Mouse (Mus musculus): ENCODE measurements around the gene Gpank1. TPM values are rescaled to one million over a fixed set of nuclear protein-coding genes. Genes with fewer than 3 reads are reported as not detected.

The Gpank1 gene
- total and polyA plus RNA-seq, 2 experiments from 2014 or later = 9.6 to 24.1 TPM

DNA sequence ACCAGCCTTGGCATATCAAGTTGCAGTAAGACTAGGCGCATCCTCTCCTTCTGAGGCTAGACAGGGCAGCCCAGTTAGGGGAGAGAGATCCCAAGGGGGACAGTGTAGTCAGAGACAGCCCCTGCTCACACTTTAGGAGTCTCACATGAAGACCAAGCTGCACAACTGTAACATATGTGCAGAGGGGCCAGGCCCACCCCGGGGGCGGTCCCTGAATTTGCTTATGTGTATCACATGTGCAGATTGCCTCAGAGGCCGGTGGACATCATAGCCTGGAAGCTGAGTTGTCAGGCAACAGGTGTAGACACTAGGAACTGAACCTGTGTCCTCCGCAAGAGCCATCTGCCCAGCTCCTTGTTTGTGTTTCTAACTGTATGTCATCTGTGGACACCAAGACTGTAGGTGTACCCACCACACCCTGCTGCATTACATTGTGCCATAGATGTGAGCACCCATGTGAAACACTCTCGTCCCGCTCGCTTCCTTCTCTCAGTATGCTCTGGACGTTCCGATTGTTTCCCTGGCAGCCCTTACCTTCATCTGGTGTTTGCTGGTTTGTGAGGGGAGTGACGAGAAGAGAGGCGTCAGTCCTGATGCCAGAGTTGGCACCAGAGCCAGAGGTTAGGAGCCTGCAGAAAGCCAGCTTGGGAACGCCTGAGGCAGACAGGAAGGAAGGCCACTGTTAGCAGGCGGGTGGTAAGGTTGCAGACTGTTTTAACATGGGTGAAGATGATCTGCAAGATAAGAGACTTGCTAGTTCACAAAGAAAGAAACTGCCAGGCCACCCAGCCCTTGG is 28.7 kb upstream of the Gpank1 start:
- peaks cover 50% of the 10 kb centered on the region for H3K36me3 ChIP-seq (replicated peaks; ENCODE audit: control insufficient read depth, insufficient read depth, low read length)
- 85% methylated on average over 14 of the region's 14 CpGs for WGBS

DNA sequence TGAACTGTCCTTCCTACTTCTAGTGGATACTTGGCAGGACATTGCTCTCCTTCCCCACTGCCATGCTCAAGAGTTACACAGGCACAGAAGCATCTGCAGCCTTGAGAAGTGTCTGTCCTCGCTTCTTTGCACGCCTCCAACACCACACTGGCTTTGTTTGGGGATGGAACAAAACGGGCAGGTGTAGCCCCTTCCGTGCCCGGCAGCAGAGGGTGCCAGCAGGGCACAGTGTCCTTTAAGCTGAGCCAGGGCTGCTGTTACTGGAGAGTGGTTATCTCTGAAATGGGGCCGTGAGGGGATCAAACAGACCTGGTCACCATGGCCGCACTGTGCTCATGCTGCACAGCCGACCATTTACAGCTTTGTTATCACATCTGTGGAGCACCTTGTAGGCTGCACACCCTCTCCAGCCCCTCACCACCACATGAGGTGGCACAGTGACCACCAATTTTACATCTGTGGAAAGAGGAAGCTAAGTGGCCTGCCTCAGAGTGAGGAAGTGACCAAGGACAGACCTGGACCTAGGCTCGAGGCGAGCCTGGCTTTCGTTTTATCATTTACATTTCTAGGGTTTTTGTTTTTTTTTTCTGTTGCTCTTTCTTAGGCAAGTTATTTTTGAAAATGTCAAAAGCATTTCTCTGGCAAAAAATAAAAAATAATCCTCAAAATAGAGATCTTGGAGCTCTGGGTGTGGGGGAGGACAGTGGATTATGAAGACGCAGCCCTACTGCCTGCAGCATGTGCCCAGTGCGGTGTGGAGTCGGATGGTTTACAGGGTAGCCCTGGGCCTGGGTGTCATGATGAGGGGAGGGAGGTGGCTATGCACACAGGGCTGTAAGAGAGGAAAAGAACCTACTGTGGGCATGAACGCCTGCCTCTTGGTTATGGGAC is 26.5 kb upstream of the Gpank1 start:
- Histone ChIP-seq H3K9ac (replicated peaks; ENCODE audit: low read depth, low read length) (no peak overlapping the region), H3K27ac (ENCODE audit: low read depth) (no peak overlapping the region), H3K27me3 (ENCODE audit: control insufficient read depth, insufficient read depth, low read length) (no peaks in the 10 kb centered on the region), H3K9me3 (replicated peaks; ENCODE audit: control insufficient read depth, low read length) (no peaks in the 10 kb centered on the region), H3K36me3 (replicated peaks; ENCODE audit: control insufficient read depth, insufficient read depth, low read length) (peaks cover 72% of the 10 kb centered on the region), H3K4me2 (ENCODE audit: low read depth, low read length) (no peak overlapping the region), H3K4me3 (ENCODE audit: low read depth, low read length) (no peak overlapping the region), H3K4me1 (ENCODE audit: control insufficient read depth, insufficient read depth) (peaks cover 5% of the 10 kb centered on the region; the same call in 1 of the 2 replicates)
- TF ChIP-seq EP300 (IDR thresholded peaks at IDR 0.05; ENCODE audit: low read depth) (no peak), CTCF (IDR thresholded peaks at IDR 0.05; ENCODE audit: low read depth) (no peak)
- no peak for ATAC-seq (ENCODE audit: insufficient read depth, low read depth)
- DNase-seq (ENCODE audit: low spot score) = no peak
- 67% methylated on average over 15 of the region's 15 CpGs for WGBS

More for the DNA sequence above, 28.7 kb upstream of the Gpank1 start:
- Histone ChIP-seq H3K4me3 (ENCODE audit: low read depth, low read length) (no peak overlapping the region), H3K27me3 (ENCODE audit: control insufficient read depth, insufficient read depth, low read length) (no peaks in the 10 kb centered on the region), H3K9ac (replicated peaks; ENCODE audit: low read depth, low read length) (no peak overlapping the region), H3K9me3 (replicated peaks; ENCODE audit: control insufficient read depth, low read length) (no peaks in the 10 kb centered on the region), H3K4me1 (ENCODE audit: control insufficient read depth, insufficient read depth) (peaks cover 5% of the 10 kb centered on the region; the same call in 1 of the 2 replicates), H3K4me2 (ENCODE audit: low read depth, low read length) (no peak overlapping the region), H3K27ac (ENCODE audit: low read depth) (no peak overlapping the region)
- ATAC-seq (ENCODE audit: insufficient read depth, low read depth) (no peak), DNase-seq (ENCODE audit: low spot score) (no peak)
- TF ChIP-seq CTCF (IDR thresholded peaks at IDR 0.05; ENCODE audit: low read depth) (no peak), EP300 (IDR thresholded peaks at IDR 0.05; ENCODE audit: low read depth) (no peak)

DNA sequence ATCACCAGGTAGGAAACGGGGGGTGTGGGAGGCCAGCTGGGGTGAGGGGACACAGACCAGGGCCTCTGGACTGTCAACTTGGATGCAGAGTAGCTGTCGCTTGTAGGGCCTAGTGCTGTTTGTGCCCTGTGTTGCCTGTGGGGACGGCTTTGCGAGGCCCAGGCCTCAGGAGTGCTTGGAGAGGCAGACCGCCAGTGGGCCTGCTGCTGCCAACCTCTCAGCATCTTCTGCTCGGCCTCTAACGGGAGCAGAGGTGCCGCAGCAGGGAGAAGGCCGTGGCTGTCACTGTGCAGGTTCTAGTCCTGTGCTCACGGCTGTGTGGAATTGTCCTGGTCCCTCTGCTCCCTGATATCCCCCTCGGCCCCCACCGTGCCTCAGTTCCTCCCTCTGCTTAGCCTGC is 24.7 kb upstream of the Gpank1 start:
- H3K36me3 ChIP-seq (replicated peaks; ENCODE audit: control insufficient read depth, insufficient read depth, low read length) = peaks cover 88% of the 10 kb centered on the region
- H3K4me2 ChIP-seq (ENCODE audit: low read depth, low read length) = no peak overlapping the region
- WGBS = 76% methylated on average over 12 of the region's 12 CpGs
- no peaks in the 10 kb centered on the region for H3K27me3 ChIP-seq (ENCODE audit: control insufficient read depth, insufficient read depth, low read length)
- DNase-seq (ENCODE audit: low spot score) (no peak), ATAC-seq (ENCODE audit: insufficient read depth, low read depth) (no peak)
- TF ChIP-seq EP300 (IDR thresholded peaks at IDR 0.05; ENCODE audit: low read depth) (no peak), CTCF (IDR thresholded peaks at IDR 0.05; ENCODE audit: low read depth) (no peak)
- no peak overlapping the region for H3K4me3 ChIP-seq (ENCODE audit: low read depth, low read length)
- H3K27ac ChIP-seq (ENCODE audit: low read depth) = no peak overlapping the region
- no peak overlapping the region for H3K9ac ChIP-seq (replicated peaks; ENCODE audit: low read depth, low read length)
- H3K9me3 ChIP-seq (replicated peaks; ENCODE audit: control insufficient read depth, low read length) = no peaks in the 10 kb centered on the region
- H3K4me1 ChIP-seq (ENCODE audit: control insufficient read depth, insufficient read depth) = no peaks in the 10 kb centered on the region

DNA sequence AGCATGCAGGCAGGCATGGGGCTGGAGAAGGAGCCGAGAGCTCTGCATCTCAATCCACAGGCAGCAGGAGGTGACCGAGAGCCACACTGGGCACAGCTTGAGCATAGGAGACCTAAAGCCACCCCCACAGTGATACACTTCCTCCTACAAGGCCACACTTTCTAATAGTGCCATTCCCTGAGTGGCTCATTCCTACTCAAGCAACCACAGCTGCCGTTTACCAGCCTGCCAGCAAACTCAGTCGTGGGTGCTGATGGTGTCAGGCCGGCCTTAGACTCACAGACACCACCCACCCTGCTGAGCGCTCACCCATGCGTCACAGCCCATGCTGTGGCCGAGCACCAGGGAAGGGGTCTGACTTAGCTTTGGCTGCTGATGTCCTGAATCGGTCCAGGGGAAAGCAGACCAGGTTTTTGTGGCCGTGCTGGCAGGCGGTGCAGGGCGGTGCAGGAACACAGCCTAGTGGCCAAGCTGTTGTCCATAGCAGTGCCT is 24.0 kb upstream of the Gpank1 start:
- no peaks in the 10 kb centered on the region for H3K27me3 ChIP-seq (ENCODE audit: control insufficient read depth, insufficient read depth, low read length)
- no peak for DNase-seq (ENCODE audit: low spot score)

DNA sequence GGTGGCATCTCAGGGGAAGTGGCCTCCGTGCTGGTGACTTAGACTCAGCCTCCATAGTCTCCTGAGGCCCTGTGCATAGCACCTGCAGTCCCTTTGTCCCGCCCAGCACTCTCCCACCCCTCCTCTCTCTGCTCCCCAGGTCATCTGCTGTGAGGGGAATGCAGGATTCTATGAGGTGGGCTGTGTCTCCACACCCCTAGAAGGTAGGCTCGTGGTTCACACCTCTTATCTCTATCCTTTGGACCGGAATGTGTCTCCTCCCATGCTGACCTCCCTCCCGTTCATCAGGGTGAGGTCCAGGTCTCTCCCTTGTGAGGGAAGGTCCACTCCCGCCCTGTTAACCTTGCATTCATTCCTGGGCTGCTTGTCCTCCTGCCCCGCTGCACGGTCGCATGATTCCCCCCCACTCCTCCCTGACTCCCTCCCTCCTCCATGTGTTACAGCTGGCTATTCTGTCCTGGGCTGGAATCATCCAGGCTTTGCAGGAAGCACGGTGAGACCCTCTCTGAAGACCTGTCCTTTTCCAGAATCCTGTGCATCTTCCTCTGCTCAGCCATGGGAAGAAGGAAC is 21.0 kb upstream of the Gpank1 start:
- TF ChIP-seq EP300 (IDR thresholded peaks at IDR 0.05; ENCODE audit: low read depth) = no peak
- TF ChIP-seq CTCF (IDR thresholded peaks at IDR 0.05; ENCODE audit: low read depth) = no peak
- DNase-seq (ENCODE audit: low spot score) (no peak), ATAC-seq (ENCODE audit: insufficient read depth, low read depth) (no peak)
- Histone ChIP-seq H3K4me2 (ENCODE audit: low read depth, low read length) (no peak overlapping the region), H3K27ac (ENCODE audit: low read depth) (no peak overlapping the region), H3K4me3 (ENCODE audit: low read depth, low read length) (no peak overlapping the region), H3K36me3 (replicated peaks; ENCODE audit: control insufficient read depth, insufficient read depth, low read length) (peaks cover 89% of the 10 kb centered on the region), H3K4me1 (ENCODE audit: control insufficient read depth, insufficient read depth) (no peaks in the 10 kb centered on the region), H3K27me3 (ENCODE audit: control insufficient read depth, insufficient read depth, low read length) (no peaks in the 10 kb centered on the region), H3K9me3 (replicated peaks; ENCODE audit: control insufficient read depth, low read length) (no peaks in the 10 kb centered on the region), H3K9ac (replicated peaks; ENCODE audit: low read depth, low read length) (no peak overlapping the region)
- WGBS = 59% methylated on average over 10 of the region's 10 CpGs

More for the DNA sequence above, 24.0 kb upstream of the Gpank1 start:
- H3K4me2 ChIP-seq (ENCODE audit: low read depth, low read length) = no peak overlapping the region
- no peak overlapping the region for H3K9ac ChIP-seq (replicated peaks; ENCODE audit: low read depth, low read length)
- no peaks in the 10 kb centered on the region for H3K9me3 ChIP-seq (replicated peaks; ENCODE audit: control insufficient read depth, low read length)
- H3K27ac ChIP-seq (ENCODE audit: low read depth) = no peak overlapping the region
- ATAC-seq (ENCODE audit: insufficient read depth, low read depth) = no peak
- H3K4me3 ChIP-seq (ENCODE audit: low read depth, low read length) = no peak overlapping the region
- H3K4me1 ChIP-seq (ENCODE audit: control insufficient read depth, insufficient read depth) = no peaks in the 10 kb centered on the region
- TF ChIP-seq EP300 (IDR thresholded peaks at IDR 0.05; ENCODE audit: low read depth) = no peak
- no peak for TF ChIP-seq CTCF (IDR thresholded peaks at IDR 0.05; ENCODE audit: low read depth)
- peaks cover 91% of the 10 kb centered on the region for H3K36me3 ChIP-seq (replicated peaks; ENCODE audit: control insufficient read depth, insufficient read depth, low read length)
- WGBS = 83% methylated on average over 12 of the region's 12 CpGs

All from heart, postnatal 0 days (tissue).